Mouse (Mus musculus) hindbrain, embryonic 15.5 days (tissue): ENCODE data around the gene Gm28230. TPM values are rescaled to one million over a fixed set of nuclear protein-coding genes. Genes with fewer than 3 reads are reported as not detected.

Experiments
- ATAC-seq: fragments of 200-750 bp; cut with Nextera tagmentation; 2 replicates; pipeline ENCODE4 v1.8.0; 2017; ENCODE audit warnings: low read depth, moderate number of reproducible peaks, moderate TSS enrichment; ENCODE audit not compliant: low FRiP score
- H3K27ac ChIP-seq: fragments of 300-500 bp; sonication (generic); replicated peaks from 2 replicates; pipeline ENCODE4 v1.5.1; 2015; ENCODE audit warnings: mild to moderate bottlenecking, inconsistent platforms
- H3K27me3 ChIP-seq: fragments of 300-500 bp; sonication (generic); 2 replicates; pipeline ENCODE4 v1.6.1; 2015; ENCODE audit warnings: control low read depth, inconsistent platforms
- H3K36me3 ChIP-seq: fragments of 300-500 bp; sonication (generic); 2 replicates; pipeline ENCODE4 v1.6.1; 2015; ENCODE audit warnings: control low read depth, inconsistent platforms
- H3K4me1 ChIP-seq: fragments of 300-500 bp; sonication (generic); replicated peaks from 2 replicates; pipeline ENCODE4 v1.6.1; 2015; ENCODE audit warnings: control low read depth, inconsistent platforms
- H3K4me2 ChIP-seq: fragments of 300-500 bp; sonication (generic); 2 replicates; pipeline ENCODE4 v1.6.1; 2015; ENCODE audit warnings: moderate library complexity, mild to moderate bottlenecking, inconsistent platforms
- H3K4me3 ChIP-seq: fragments of 300-500 bp; sonication (generic); 2 replicates; pipeline ENCODE4 v1.5.1; 2015; ENCODE audit warnings: mild to moderate bottlenecking, inconsistent platforms
- H3K9ac ChIP-seq: fragments of 300-500 bp; sonication (generic); 2 replicates; pipeline ENCODE4 v1.6.1; 2015; ENCODE audit warnings: inconsistent platforms
- H3K9me3 ChIP-seq: fragments of 300-500 bp; sonication (generic); 2 replicates; pipeline ENCODE4 v1.6.1; 2016; ENCODE audit warnings: control low read depth, inconsistent platforms
- WGBS: fragments of 180-500 bp; shearing (Covaris S2); methylation state at CpG from one replicate; pipeline ENCODE4 v1.1.7; 2015; 5-methylcytosine and 5-hydroxymethylcytosine counted together
- polyA plus RNA-seq: library from polyadenylated mRNA; unstranded; fragments of >200 nt; fragmentation: Nextera tagmentation; extraction: Ambion mirVana; gene quantifications from 2 replicates; pipeline ENCODE4 v1.2.1, GENCODE M21; 2015

The Gm28230 gene
- polyA plus RNA-seq, 1 experiment from 2014 or later: 1.6 TPM

DNA sequence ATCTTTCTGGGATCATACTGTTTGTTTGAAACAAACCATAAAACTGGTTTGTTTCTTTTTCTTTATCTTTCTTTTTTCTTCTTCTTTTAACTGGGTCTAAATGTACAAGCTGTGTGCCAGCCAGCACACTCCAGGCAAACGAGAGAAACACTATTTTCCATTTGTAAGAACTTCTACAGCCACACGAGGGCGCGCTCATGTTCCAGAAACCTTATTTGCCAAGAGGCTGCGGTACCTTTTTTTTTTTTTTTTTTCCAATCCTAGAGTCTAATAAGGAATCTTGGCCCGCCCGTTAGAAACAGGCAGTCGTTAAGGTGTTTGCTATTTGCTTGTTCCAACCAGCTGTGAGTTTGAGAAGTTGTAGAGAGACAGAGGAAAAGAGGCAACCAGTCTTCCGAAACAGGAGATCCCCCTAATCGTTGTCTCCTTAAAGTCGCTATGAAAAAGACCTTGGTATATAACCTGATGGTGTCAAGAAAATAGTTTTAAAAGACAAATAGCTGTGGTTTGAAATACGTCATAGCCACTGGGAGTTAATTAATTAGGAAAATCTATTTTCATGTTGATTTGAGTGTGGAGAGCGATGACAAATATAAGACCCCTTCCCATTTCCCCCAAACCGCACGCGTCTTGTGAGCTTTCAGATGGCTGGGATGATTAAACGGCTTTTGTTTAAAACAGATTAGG lies 40.1 kb upstream of the Gm28230 start:
- Histone ChIP-seq H3K4me2 (no peak overlapping the region), H3K9me3 (no peaks in the 10 kb centered on the region), H3K27ac (no peak overlapping the region), H3K27me3 (peaks cover 92% of the 10 kb centered on the region), H3K9ac (no peak overlapping the region), H3K4me3 (no peak overlapping the region), H3K4me1 (peaks cover 12% of the 10 kb centered on the region), H3K36me3 (no peaks in the 10 kb centered on the region)
- 5% methylated on average over 17 of the region's 17 CpGs for WGBS
- ATAC-seq: no peak

DNA sequence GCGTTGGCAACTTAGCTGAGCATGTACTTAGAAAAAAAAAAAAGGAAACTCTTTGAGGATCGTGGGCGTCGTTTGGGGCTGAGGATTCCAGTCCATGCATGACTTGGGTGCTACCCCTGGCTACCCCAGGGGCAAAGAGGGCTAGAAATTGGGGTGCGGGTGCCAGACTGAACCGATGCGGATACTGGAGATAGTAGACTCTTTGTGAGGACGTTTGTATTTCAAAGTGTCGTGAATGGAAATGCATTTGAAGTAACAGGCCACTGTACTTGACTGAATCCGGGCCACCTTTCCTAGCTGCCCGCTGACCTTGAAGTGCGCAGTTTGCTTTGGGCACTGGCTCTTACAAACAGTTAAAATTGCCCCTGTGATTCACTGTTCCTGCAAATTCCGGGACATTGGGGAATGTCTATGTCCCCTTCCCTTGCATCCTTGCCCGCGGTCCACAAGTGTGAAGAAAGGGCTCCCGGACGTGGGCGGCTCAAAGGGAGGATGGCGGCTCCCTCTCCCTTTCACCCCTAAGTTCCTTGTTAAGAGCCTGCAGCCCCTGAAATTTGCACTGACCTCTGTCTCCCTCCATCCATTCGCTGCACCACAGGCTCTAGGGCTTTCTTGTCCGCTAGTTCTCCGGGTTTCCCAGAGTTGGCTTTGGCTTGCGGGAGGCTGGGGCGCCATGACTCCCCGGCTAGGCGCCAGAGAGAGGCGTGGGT lies 39.4 kb upstream of the Gm28230 start:
- no peaks in the 10 kb centered on the region for H3K9me3 ChIP-seq
- peaks cover 92% of the 10 kb centered on the region for H3K27me3 ChIP-seq
- no peaks in the 10 kb centered on the region for H3K36me3 ChIP-seq
- H3K27ac ChIP-seq: no peak overlapping the region
- under 1% methylated on average over 27 of the region's 27 CpGs for WGBS
- H3K4me2 ChIP-seq: no peak overlapping the region
- no peak overlapping the region for H3K9ac ChIP-seq
- no peak for ATAC-seq
- no peak overlapping the region for H3K4me3 ChIP-seq
- peaks cover 7% of the 10 kb centered on the region for H3K4me1 ChIP-seq

DNA sequence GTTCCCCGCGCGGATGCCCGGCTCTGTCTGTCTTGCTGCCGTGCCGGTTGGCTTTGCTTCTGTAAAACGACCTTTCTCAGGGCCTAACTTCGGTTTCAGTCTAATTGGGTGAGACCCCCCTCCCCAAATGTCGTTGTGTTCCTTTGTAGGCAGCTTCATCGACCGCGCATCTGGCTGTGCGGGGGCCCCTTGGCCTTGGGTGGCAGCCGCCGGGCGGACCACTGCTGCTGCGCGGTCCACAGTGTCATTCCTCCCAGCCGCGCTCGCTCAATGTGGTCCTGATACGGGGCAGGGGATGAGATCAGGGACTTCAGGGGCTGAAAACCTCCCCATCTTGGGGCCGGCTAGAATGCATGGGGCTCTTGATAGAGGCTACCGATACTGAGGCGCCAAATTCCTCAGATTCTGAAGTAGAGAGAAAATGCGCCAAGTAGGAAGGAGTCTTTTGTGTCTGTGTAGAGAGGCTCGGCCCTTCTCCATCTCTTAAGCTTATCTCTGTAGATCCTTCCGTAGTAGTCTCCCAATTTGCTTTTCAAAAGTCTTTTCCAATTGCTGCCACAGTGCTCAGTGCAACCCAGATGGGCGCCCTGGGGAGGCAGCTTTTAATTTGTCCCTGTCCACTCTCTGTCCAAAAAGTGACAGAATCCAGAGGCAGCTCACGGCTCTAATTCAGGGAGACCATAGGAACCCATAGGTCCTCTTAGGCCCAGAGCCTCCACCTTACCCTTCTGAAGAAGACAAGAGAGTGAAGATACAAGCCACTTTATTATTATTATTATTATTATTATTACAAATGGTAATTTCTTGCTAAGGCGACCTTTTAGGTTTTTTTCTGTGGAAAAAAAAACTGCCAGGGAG lies 38.6 kb upstream of the Gm28230 start:
- Histone ChIP-seq H3K27ac (no peak overlapping the region), H3K4me1 (no peaks in the 10 kb centered on the region), H3K9ac (no peak overlapping the region), H3K4me3 (no peak overlapping the region), H3K9me3 (no peaks in the 10 kb centered on the region), H3K4me2 (no peak overlapping the region), H3K36me3 (no peaks in the 10 kb centered on the region), H3K27me3 (peaks cover 93% of the 10 kb centered on the region)
- no peak for ATAC-seq
- 1% methylated on average over 31 of the region's 31 CpGs for WGBS

DNA sequence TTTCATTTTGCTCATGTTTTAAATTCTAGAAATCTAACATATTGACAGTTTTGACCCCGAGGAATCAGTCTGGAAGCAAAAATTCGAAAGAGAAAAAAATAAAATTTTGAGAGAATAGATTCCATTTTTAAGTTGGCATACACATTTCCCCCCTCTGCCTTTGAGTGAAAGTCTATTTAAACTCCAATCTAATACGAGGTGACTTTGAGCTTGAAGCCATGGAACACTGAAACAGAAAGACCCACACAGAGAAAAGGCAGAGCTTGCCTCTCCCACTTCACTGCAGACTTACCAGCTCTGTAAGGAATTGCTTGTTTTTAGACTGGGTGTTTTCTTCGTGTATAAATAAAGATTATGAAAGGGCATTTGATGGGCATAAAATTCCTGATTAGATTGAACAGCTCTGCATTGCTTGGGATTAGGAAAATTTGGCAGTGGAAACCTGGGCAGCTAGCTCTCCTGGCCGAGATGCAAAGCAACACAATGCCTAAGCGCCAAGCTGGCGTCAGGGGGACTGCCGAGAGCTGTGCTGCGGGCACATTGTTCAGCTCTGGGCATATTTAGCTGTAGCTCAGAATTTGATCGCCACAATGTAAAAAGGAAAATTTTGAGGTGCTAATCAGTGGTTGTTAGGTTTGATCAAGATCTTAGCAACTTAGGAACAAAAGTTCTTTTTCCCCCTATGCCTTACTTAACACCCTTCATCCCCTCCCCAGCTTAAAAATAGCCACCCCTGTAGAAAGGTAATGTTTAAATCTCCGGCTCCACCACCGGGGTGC lies 37.5 kb upstream of the Gm28230 start:
- Histone ChIP-seq H3K9ac (no peak overlapping the region), H3K27ac (no peak overlapping the region), H3K36me3 (no peaks in the 10 kb centered on the region), H3K9me3 (no peaks in the 10 kb centered on the region), H3K4me3 (no peak overlapping the region), H3K4me2 (no peak overlapping the region), H3K4me1 (no peaks in the 10 kb centered on the region), H3K27me3 (peaks cover 93% of the 10 kb centered on the region)
- ATAC-seq: no peak
- WGBS: 4% methylated on average over 12 of the region's 12 CpGs

DNA sequence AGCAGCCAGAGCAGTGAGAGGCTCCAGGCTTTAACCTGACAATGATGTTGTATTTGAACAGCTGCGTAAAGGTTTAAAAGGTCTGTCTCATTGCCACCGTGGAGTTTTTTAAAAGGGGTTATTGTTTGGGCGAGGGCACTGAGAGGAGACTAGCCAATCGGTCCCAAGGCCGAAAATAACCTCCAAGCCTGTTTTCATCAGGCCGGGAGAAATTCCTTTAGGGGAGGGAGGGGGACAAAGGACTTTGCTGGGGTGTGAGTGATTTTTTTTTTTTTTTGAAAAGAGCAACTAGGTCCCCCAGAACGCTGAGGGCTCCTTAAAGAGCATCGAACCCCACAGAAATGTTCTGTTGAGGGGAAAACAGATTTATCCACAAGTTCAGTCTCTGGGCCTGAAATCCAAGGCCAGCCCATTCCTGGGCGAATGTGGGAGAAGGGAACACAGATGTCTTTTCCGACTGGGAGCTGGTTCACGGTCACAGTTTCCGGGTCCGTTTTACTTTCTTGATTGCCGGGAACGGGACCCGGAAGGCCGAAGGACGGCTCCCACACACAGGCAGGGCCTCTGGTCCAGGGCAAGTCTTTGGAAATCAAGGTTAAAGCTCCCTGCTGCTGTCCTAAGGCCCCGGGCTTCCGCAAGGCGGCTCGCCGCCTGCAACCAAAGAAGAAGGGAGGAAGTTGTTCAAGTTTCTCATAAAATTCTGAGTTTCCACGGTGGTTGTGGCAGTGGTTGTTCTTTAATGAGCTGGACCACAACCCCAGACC lies 36.8 kb upstream of the Gm28230 start:
- H3K4me2 ChIP-seq: no peak overlapping the region
- no peak overlapping the region for H3K27ac ChIP-seq
- H3K4me3 ChIP-seq: no peak overlapping the region
- no peaks in the 10 kb centered on the region for H3K9me3 ChIP-seq
- WGBS: under 1% methylated on average over 24 of the region's 24 CpGs
- H3K4me1 ChIP-seq: no peaks in the 10 kb centered on the region
- no peak for ATAC-seq
- no peaks in the 10 kb centered on the region for H3K36me3 ChIP-seq
- H3K27me3 ChIP-seq: peaks cover 93% of the 10 kb centered on the region
- H3K9ac ChIP-seq: no peak overlapping the region

DNA sequence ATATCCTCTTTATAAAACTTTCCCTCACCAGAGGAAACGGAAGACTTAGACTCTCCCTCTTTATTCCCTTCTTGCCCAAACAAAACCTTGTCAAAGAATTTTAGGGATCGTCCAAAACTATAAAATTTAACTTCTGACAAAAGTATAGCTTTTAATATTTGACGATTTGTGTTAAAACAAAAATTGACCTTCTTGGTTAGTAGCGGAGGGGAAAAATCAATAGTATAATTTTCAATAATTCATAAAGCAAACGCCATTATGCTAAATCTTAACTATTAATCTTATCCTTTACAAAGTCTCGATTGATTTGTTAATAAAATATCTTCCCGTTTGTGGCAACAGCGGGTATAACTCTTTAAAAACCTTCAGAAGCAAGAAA lies 36.2 kb upstream of the Gm28230 start:
- Histone ChIP-seq H3K27ac (no peak overlapping the region), H3K4me3 (no peak overlapping the region), H3K9ac (no peak overlapping the region), H3K36me3 (no peaks in the 10 kb centered on the region), H3K27me3 (peaks cover 93% of the 10 kb centered on the region), H3K4me1 (no peaks in the 10 kb centered on the region), H3K9me3 (no peaks in the 10 kb centered on the region), H3K4me2 (no peak overlapping the region)
- WGBS: 7% methylated on average over 8 of the region's 8 CpGs
- ATAC-seq: no peak

DNA sequence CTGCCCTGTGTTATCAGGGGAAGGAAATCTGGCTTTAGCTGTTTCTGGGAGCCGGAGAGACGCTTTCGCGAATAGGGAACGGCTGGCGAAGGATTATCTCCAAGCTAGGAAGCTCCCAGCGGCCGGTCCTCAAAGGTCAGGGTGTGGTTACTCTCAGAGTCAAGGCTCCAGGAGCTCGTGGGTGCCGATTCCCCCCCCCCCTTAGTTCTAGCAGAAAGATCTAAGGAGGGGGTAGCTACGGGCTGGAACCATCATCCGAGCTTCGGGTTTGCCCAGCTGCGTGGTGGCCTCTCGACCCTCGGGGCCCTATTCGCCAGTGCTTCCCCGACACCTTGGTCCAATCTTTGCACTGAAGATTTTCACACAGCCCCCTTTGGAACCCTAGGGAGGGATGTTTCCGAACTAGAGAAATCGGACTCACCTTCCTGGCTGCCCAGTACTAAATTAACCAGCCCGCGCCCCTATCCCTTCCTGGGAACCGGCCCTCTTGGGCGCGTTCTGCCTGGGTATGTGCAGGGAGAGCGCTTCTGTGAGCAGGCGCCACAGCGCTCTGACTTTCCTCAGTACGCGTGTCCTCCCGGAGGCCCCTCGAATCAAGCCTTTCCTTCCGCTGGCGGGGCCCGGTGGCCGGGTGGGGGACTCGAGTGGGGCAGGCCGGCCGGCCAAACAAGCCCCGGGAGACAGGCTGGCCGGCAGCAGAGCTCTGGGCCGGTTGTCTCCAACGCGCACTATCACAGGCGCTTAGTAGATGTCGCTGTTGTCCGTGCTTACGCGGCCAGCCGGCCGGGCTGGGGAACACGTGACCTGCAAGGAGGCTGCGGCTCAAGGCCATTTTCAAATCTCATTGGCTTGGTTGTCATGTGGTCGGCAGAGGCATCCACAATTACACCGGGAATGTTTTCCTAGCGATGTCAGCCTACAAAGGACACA lies 35.2 kb upstream of the Gm28230 start, which contains the start of gene Hoxd10:
Hoxd10 (plus strand) TSS at position 903 of the 930 bp plus-strand sequence.
- under 1% methylated on average over 56 of the region's 56 CpGs for WGBS
- Histone ChIP-seq H3K4me3 (no peak within 1 kb of the TSS), H3K9me3 (no peaks in the 10 kb centered on the region), H3K4me1 (no peaks in the 10 kb centered on the region), H3K9ac (no peak within 1 kb of the TSS), H3K4me2 (peak within 1 kb of the TSS; percentile 17; the same call in 1 of the 2 replicates), H3K36me3 (no peaks in the 10 kb centered on the region), H3K27me3 (peaks cover 95% of the 10 kb centered on the region), H3K27ac (no peak within 1 kb of the TSS)
- ATAC-seq: no peak

DNA sequence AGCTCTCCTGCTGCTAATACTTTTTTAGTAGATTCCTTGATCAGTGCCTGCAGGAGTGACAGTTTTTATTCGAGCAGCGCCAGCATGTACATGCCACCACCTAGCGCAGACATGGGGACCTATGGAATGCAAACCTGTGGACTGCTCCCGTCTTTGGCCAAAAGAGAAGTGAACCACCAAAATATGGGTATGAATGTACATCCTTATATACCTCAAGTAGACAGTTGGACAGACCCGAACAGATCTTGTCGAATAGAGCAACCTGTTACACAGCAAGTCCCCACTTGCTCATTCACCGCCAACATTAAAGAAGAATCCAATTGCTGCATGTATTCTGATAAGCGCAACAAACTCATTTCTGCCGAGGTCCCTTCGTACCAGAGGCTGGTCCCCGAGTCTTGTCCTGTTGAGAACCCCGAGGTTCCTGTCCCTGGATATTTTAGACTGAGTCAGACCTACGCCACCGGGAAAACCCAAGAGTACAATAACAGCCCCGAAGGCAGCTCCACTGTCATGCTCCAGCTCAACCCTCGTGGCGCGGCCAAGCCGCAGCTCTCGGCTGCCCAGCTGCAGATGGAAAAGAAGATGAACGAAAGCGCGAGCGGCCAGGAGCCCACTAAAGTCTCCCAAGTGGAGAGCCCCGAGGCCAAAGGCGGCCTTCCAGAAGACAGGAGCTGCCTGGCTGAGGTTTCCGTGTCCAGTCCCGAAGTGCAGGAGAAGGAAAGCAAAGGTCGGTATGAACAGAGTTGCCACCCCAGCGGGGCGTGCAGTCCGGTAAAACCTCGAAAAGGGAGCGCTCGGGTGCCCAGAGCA lies 34.3 kb upstream of the Gm28230 start:
- Histone ChIP-seq H3K27ac (no peak overlapping the region), H3K9me3 (no peaks in the 10 kb centered on the region), H3K4me1 (no peaks in the 10 kb centered on the region), H3K4me3 (no peak overlapping the region), H3K9ac (no peak overlapping the region), H3K4me2 (no peak overlapping the region), H3K27me3 (peaks cover 94% of the 10 kb centered on the region), H3K36me3 (no peaks in the 10 kb centered on the region)
- no peak for ATAC-seq
- 4% methylated on average over 35 of the region's 35 CpGs for WGBS

DNA sequence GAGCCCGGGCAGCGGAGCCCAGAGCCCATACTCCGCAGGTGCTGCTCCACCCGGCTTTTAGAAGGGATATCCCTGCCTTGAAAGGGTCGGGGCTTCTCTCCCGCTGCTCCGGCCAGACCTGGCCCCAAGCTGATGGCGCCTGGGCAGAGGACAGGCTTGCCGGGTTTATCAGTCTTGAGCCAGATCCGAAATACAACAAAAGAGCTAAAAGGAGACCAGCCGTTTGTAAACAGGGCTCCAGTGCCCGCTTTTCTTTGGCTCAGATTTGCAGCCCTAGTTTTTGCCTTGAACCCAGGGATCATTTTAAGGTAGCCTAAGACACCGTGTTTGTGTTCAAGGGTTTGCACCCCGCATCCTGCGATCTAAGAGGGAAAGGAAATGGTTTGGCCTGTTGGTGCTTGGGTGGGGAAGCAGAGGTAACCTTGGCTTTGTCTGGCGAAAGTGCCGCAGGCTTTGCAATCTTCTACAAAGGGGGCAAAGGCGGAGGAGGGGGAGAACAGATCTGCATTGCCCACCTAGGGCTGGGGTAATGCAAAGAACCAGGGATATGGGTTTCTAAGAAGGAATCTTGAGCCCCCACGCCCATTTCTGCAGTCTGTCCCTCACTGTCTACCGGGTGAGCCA lies 33.6 kb upstream of the Gm28230 start:
- 2% methylated on average over 20 of the region's 20 CpGs for WGBS
- ATAC-seq: no peak
- no peak overlapping the region for H3K4me3 ChIP-seq
- no peak overlapping the region for H3K4me2 ChIP-seq
- peaks cover 91% of the 10 kb centered on the region for H3K27me3 ChIP-seq
- no peak overlapping the region for H3K27ac ChIP-seq
- H3K36me3 ChIP-seq: no peaks in the 10 kb centered on the region
- no peak overlapping the region for H3K9ac ChIP-seq
- H3K4me1 ChIP-seq: peaks cover 6% of the 10 kb centered on the region
- H3K9me3 ChIP-seq: no peaks in the 10 kb centered on the region
